Mouse (Mus musculus): ENCODE data around the gene 9330159F19Rik. TPM values are rescaled to one million over a fixed set of nuclear protein-coding genes. Genes with fewer than 3 reads are reported as not detected.

9330159F19Rik gene
- 0.04 and 0.05 TPM in 2 replicates for polyA plus RNA-seq (2015; fragmentation: Nextera tagmentation; extraction: Ambion mirVana)

- DNase-seq (ENCODE audit: low spot score): peak; percentile 4
Observed at GRCm38 (mm10) chr10:29211453-29211852, at the start of gene 9330159F19Rik. Gene 9330159F19Rik (plus strand): TSS chr10:29211606.

- DNase-seq (ENCODE audit: low spot score): no peak
Observed at GRCm38 (mm10) chr10:29161664-29162063, 49.7 kb upstream of the 9330159F19Rik start.

- no peak for DNase-seq (ENCODE audit: low spot score)
Observed at GRCm38 (mm10) chr10:29173778-29174177, 37.6 kb upstream of the 9330159F19Rik start.

- DNase-seq (ENCODE audit: low spot score): no peak
Observed at GRCm38 (mm10) chr10:29175656-29176055, 35.8 kb upstream of the 9330159F19Rik start.

GRCm38 (mm10) chr10:29176881-29177280 lies 34.5 kb upstream of the 9330159F19Rik start:
- DNase-seq (ENCODE audit: low spot score): no peak

GRCm38 (mm10) chr10:29178003-29178402 lies 33.4 kb upstream of the 9330159F19Rik start:
- DNase-seq (ENCODE audit: low spot score): no peak

- no peak for DNase-seq (ENCODE audit: low spot score)
Observed at GRCm38 (mm10) chr10:29180210-29180609, 31.2 kb upstream of the 9330159F19Rik start.

GRCm38 (mm10) chr10:29181046-29181445 lies 30.4 kb upstream of the 9330159F19Rik start:
- no peak for DNase-seq (ENCODE audit: low spot score)

- no peak for DNase-seq (ENCODE audit: low spot score)
Observed at GRCm38 (mm10) chr10:29193769-29194168, 17.6 kb upstream of the 9330159F19Rik start.

GRCm38 (mm10) chr10:29196811-29197210 lies 14.6 kb upstream of the 9330159F19Rik start:
- DNase-seq (ENCODE audit: low spot score): no peak

- DNase-seq (ENCODE audit: low spot score): no peak
Observed at GRCm38 (mm10) chr10:29198642-29199041, 12.8 kb upstream of the 9330159F19Rik start, which contains the start of gene Gm49353. Gene Gm49353 (plus strand): TSS chr10:29198954.

GRCm38 (mm10) chr10:29199835-29200234 lies 11.6 kb upstream of the 9330159F19Rik start:
- no peak for DNase-seq (ENCODE audit: low spot score)

GRCm38 (mm10) chr10:29200609-29201008 lies 10.8 kb upstream of the 9330159F19Rik start:
- no peak for DNase-seq (ENCODE audit: low spot score)

GRCm38 (mm10) chr10:29206730-29207129 lies 4.7 kb upstream of the 9330159F19Rik start:
- peak; percentile 4 for DNase-seq (ENCODE audit: low spot score)

- DNase-seq (ENCODE audit: low spot score): no peak
Observed at GRCm38 (mm10) chr10:29208735-29209134, 2.7 kb upstream of the 9330159F19Rik start.

GRCm38 (mm10) chr10:29213534-29214100 lies 2.2 kb downstream of the 9330159F19Rik start:
- no peak for DNase-seq (ENCODE audit: low spot score)

- no peak for DNase-seq (ENCODE audit: low spot score)
Observed at GRCm38 (mm10) chr10:29216957-29217356, 5.6 kb downstream of the 9330159F19Rik start.

- no peak for DNase-seq (ENCODE audit: low spot score)
Observed at GRCm38 (mm10) chr10:29217451-29217850, 6.0 kb downstream of the 9330159F19Rik start.

- no peak for DNase-seq (ENCODE audit: low spot score)
Observed at GRCm38 (mm10) chr10:29225329-29225728, 13.9 kb downstream of the 9330159F19Rik start.

GRCm38 (mm10) chr10:29231208-29231607 lies 19.8 kb downstream of the 9330159F19Rik start:
- DNase-seq (ENCODE audit: low spot score): no peak
